Mouse (Mus musculus): ENCODE results near the gene Lrfn2. TPM values are rescaled to one million over a fixed set of nuclear protein-coding genes. Genes with fewer than 3 reads are reported as not detected.
A peak's percentile ranks its signal among the peaks of the same experiment; 100 is the strongest.

Lrfn2 gene
- total RNA-seq, 2 experiments from 2014 or later, result 0.38 to 0.43 TPM

- DNase-seq, result no peak
Measured at GRCm38 (mm10) chr17:49033686-49034250, 101.6 kb downstream of the Lrfn2 start.

GRCm38 (mm10) chr17:49035052-49035451 lies 102.9 kb downstream of the Lrfn2 start:
- no peak for DNase-seq

GRCm38 (mm10) chr17:49037163-49037950 lies 105.2 kb downstream of the Lrfn2 start:
- no peak for DNase-seq

DNA sequence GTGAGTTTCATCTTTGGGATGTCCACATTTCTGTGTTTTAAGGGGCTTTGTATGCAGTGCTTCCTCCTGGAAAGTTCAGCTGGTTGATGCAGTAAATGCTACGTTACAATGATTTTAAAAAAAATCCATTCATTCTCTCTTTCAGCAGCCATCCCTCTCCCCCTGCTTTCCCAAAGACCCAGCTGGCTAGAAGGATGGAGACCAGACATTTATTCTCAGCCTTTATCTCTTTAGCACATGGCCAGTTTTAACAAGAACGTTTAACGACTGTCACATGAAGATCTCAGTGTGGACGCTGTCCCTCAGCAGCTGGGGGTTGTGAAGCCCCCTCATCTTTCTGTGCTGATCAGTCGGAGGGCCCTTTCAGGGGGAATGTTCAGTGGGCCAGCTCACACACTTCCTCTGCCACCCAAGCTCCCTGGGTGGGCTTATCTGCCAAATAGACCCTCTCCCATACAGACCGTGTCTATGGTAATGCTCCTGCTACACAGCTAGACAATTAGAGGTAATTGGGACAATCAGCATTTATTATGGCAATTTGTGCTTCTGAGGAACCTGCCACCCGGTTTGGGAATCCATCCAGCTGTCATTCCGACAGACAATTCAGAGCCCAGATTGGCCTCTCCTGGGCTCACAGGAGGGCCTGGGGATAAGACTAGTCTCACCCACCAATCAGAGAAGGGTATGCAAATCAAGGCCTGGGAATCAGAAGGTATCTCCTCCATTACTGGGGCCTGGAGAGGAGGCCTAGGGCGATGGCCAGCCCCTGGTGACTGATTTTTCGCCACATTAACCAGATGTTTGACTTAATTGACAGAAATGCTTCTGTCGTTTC lies 111.8 kb downstream of the Lrfn2 start:
- no peak for DNase-seq

DNA sequence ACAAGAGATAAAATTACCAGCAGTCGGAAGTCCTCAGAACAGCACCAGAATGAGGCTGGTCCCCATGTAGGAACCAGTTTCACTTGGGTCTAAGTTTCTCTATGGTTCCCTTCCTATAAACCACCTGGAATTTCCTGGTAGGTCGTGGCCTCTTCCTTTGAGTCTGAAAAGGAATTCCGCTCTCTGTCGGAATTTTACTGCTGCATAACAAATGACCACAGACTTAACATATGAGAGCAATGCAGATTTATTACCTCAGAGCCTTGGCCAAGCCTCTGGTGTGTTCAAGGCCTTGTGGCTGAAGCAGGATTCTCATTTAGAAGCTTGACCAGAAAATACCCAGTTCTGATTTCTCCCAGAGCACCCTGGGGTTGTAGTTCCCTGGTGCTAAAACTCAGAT lies 115.7 kb downstream of the Lrfn2 start:
- DNase-seq, result no peak

DNA sequence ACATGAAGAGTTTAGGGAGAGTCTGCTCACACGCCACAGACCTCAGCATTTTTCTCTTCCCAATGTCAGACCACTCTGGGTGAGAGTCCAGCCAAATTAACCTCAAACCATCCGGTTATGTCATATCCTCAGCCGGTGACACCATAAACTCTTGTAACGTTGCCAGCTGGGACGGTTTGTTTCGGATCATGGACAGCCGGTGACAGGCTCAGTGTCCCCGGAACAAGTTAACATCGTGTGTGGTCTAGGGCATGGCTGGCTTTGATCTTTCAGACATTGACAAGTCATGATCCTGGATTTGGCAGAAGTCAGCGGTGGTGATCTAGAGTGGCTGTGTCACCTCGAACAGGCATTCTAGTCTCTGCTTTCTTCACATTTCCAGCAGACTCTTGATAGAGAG lies 119.1 kb downstream of the Lrfn2 start:
- no peak for DNase-seq

DNA sequence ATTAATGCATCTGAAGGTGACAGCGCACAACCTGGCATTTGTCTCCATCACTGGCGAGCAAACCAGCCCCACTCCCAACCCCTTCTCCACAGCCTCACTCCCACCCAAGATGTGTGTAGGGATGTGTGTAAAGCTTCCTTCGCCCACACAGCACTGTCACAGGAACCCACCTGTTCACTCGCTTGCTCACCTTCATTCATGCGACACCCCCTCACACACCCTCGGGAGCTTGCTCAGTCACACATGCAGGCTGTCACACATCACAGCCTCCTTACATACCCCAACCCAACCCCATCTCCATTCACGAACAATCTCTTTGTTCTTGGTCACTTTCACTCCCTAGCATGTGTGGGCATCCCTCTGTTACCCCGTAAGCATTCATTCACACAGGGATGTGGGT lies 129.0 kb downstream of the Lrfn2 start:
- DNase-seq, result no peak

- no peak for DNase-seq
Measured at GRCm38 (mm10) chr17:49063789-49064188, 131.6 kb downstream of the Lrfn2 start.

GRCm38 (mm10) chr17:49064526-49064925 lies 132.3 kb downstream of the Lrfn2 start:
- no peak for DNase-seq

GRCm38 (mm10) chr17:49065050-49065449 lies 132.9 kb downstream of the Lrfn2 start:
- DNase-seq, result no peak

DNA sequence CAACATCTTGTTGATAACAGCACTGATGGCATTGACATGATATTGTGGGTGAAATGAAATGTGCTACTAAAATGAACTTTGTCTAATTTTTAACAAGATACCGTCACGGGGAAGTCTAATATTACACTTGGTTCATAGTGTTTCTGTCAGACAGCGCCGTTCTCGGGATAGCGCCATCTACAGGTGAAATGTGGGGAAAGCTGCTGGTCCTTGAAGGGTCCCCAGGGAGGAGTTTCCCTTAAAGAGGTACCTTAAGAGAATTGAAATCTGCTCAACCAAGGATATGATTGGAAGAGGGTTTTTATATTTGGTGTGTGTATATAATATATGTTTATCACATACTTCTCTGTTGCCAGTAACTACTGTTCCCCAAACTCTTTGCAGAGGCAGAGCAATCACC lies 134.6 kb downstream of the Lrfn2 start:
- no peak for DNase-seq

GRCm38 (mm10) chr17:49078168-49078567 lies 146.0 kb downstream of the Lrfn2 start:
- DNase-seq, result no peak

DNA sequence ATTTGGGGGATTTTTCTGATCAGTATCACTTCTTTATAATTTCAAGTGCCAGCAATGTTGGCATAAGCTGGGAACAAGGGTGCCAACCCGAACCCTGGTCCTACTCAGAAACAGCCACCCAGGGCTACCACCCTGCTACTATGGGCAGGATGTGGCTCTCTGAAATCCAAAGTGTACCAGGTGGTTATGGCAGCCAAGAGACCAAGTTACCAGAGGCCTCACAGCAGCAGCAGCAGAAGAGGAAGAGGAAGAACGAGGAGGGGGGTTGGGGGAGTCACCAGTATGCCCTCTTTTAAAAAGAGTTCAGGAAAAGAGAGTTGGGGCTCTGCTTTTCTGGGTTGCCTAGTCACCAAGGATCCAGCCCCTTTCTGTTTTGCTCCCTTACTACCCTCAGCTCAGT lies 147.5 kb downstream of the Lrfn2 start:
- no peak for DNase-seq

DNA sequence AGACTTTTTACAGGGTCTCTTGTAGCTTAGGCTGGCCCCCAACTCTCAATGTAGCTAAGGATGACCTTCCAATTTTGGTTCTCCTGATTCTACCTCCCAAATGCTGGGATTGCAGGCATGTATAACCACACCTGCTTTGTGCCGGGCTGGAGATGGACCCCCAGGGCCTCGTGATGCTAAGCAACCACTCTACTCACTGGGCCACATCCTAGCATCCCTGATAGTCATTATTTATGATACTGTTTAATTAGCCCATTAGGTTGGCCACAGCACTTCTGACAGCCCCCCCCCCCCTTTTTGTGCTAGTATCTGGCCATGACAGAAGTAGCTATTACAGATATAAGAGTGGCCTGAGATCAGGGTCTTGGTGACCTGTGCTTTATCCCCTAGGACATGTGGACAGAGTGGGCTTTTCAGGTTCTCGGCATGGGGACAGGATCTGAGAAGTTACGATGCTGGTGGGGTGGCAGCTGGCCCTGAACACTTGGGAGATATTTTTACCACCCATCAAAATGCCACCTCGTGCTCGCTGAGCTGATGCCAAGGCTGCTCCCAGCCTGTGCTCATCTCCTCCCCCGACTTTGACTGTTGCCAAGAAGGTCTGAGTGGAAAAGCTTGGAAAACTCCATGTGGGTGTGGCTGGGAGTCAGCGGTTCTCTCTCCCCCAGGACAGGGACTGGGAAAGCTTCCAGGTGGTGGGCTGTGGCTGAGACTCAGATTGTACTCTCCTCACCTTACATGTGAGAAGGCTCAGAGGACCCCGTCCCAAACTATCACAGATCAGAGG lies 151.6 kb downstream of the Lrfn2 start:
- DNase-seq, result peak; percentile 26

DNA sequence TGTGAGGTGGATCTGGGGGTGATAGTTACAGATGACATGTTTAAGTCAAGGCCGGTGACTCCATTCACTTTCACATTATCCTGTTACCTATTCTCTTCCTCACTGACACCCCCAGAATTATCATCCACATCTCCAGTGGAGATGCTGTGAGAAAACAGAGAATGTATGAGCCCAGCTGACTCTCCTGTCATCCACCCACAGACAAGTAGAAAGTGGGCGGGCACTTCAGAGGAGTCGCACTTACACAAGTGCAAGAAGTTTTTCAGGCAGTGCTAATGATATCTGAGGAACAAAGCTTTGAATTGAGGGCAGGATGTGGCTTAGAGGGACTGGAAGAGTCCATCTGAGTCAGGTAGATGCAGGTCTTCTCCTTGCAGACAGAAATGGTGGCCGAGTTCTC lies 152.9 kb downstream of the Lrfn2 start:
- DNase-seq, result no peak

DNA sequence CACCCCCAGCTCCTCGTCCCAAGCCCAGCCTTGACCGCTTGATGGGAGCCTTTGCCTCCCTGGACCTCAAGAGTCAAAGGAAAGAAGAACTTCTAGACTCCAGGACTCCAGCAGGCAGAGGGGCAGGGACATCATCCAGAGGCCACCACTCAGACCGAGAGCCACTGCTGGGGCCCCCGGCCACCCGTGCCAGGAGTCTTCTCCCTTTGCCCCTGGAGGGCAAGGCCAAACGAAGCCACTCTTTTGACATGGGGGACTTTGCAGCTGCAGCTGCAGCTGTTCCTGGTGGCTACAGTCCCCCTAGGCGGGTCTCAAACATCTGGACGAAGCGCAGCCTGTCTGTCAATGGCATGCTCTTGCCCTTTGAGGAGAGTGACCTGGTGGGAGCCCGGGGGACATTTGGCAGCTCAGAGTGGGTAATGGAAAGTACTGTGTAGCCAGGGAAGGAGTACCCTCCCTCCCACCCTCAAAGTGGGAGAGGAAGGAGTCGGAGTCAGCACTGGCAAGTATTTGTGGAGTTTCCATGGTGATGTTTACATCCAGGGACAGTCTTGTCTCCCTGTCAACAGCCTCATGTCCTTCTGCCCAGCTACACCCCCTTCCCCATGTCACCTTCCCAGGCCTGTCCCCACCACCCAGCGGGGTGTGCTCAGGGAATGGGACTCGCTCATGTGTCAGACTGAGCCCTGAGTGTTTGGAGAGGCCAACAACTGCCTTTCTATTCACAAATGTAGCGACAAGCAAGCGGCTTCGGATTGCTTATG lies 164.8 kb downstream of the Lrfn2 start:
- DNase-seq, result no peak

DNA sequence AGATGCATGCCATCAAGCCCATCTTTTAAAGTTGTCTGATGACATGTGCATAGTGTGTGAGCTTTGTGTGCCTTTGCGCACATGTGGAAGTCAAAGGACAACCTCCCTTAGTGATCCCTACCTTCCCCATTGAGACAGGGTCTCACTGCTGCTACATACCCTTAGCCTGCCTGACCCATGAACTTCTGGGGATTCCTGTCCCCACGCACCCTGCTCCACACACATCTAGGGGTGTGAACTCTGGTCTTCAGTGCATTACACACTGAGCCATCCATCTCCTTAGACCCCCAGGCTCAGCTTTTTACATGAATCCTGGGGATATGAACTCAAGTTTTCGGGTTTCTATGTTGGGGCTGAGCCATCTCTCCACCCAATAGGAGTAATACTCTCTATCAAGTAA lies 179.2 kb downstream of the Lrfn2 start:
- DNase-seq, result no peak

GRCm38 (mm10) chr17:49111911-49112310 lies 179.7 kb downstream of the Lrfn2 start:
- DNase-seq, result no peak

DNA sequence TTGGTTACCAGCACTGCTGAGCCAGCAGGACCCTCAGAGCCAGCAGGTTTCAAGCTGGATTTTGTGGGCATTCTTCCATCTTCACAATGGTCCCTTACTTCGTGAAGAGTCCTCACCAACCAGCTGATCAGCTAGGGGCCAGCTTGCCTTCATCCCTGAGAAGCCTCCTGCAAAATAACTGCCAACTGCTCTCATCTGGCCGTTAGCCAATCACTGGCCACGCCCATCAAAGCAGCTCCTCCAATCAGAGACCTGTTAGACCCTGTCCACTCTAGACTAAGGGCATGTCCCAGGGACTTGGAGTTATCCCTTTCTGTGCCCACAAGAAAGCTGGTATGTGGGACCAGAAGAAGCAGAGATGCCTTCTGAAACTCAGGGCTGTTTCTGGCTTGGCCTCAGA lies 181.2 kb downstream of the Lrfn2 start:
- DNase-seq, result no peak

DNA sequence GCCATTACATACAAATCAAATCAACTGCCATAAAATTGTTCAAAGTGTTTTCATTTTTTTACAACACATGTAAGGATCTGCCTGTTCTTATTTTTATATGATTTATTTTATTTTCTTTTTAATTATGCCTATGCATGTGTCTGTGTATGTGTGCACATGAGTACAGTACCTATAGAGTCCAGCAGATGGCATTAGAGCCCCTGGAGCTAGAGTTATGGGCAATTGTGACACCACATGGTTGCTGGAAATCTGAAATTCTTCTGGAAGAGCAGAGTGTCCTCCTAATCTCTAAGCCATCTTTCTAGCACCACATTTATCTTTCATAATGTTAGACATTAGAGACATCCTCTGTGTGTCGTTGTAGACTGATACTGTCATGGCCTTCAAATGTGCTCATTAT lies 192.0 kb downstream of the Lrfn2 start:
- no peak for DNase-seq

DNA sequence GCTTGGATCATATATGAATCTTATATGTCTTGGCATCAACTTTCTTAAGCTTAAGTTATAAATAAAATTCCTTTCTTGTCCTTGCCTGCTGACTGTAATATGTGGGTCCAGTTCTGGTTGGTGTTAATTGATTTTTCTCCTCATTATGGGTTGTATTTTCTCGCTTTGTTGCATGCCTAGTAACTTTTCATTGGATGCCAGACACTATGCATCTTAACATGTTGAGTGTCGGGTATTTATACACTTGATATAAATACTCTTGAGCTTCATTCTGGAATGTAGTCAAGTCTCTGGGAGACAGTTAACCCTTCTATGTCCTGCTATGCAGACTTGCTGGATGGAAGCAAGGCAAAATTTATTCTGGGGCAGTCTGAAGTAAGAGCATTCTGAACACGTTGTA lies 192.5 kb downstream of the Lrfn2 start:
- DNase-seq, result no peak
